Mouse (Mus musculus) right cerebral cortex, postnatal 36 days (tissue): Measurements from ENCODE around the gene Cavin1.
"Not testable (repeated sequence)": the region's sequence is repeated elsewhere in the genome, so short reads cannot be mapped to it uniquely, and the experiment has no call there.

ENCODE experiments used
- DNase-seq, 2 experiments: peaks; one replicate each; pipeline ENCODE4 v3.0.0; 2022; ENCODE audit warnings: low spot score in 2 of 2, mixed read lengths in 1 of 2

Cavin1 gene

DNA sequence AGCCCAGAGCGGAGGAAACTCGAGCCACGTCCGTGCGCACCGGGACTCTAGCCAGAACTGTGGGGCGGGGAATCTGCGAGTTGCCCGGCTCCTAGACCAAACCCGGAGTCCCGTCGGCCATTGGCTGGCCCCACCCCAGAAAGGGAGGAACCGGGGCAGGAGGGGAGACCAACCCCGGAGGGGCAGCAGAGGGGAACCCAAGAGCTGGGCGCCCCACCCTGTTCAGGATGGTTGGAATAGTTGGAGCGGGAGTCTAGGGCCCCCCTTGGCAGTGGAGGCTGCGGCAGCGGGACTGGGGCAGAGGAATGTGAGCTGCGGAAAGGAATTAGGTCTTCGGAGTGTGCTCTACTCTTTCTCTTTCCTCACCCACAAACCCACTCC, at the start of gene Cavin1:
Cavin1 (minus strand) TSS at position 331 of the 381 bp plus-strand sequence.
- DNase-seq: peak in 1 of 2 experiments; percentile 34

- no peak for DNase-seq
Measured at GRCm38 (mm10) chr11:101011641-101012040, 41.0 kb upstream of the Cavin1 start.

GRCm38 (mm10) chr11:101009888-101010784, 39.4 kb upstream of the Cavin1 start:
- DNase-seq: no peak

DNA sequence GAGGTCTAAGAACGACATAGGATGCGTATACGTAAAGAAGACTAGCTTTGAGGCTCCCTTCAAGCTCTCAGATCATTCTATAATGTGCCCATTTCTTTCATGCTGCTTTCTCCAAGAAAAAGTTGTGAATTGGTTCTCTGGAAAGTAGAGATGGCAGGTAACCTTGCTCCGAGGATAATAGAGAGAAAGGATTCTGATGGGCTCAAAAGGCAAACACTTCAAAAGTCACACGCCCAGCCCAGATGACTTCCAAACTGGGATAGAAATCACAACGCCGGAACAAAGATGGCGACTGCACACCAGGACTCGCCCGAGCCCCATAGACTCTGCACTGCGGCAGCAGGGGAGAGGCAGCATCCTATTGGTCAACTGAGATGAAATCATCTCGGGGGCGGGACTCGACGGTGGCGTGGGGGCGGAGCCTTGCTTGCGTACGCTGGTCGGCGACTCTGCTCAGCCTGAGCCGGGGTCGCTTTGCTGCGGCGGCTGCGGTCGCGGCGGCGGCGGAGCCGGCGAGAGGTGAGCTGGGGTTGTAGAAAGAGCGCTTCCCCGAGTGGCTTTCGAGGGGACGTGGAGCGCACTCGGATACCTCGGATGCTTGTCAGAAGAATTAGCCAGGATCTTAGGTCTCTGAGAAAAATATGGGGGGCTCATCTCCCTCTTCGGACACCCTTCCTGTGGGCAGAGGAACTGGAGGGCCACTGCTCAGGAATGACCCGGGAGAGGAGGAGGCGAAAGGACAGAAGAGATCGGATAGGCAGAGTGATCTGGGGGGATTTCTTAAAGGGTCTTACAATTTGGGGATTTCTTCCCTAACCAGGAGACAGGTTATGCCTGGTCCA, 38.6 kb upstream of the Cavin1 start, which contains the start of gene Atp6v0a1:
Atp6v0a1 (plus strand) TSS at position 407 of the 842 bp plus-strand sequence.
- DNase-seq: peak; percentile 96 to 98

DNA sequence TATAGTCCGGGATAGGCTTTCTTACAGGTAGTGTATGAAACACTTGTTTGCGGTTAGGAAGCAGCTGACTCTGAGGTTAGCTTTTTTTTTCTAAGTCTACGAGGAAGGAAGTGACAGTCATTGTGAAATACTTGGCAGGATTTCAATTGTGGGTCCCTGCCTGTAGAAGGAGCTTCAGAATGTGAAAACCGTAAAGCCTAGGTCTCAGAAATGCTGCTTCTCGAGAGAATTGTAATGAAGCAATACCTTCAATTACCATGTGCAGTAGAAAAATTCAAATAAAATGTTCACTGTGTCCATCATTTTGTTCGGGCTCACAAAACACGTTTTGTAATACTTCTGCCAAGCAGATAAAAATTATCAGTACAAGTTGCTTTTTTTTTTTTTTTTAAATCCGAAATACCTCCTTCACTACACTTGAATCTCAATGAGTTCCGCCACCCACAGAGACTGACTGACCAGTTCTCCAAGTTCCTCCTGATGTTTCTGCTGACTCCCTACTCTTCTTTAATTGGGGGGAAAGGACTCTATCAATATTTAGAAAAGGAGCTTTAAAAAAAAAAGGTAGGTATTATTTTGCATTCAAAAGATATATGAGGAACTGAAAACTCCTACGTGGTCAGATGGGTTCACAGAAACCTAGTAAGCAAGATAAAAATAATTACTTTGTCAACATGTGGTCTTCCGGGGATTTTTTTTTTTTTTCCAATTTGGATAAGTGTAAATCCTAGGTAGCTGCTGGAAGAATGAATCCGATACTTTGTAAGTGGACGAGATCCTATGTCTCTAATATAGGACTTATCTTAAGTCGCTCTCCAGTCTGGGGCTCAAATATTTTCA, 37.7 kb upstream of the Cavin1 start:
- DNase-seq: no peak

GRCm38 (mm10) chr11:101003025-101003685, 32.5 kb upstream of the Cavin1 start:
- DNase-seq: no peak

GRCm38 (mm10) chr11:101001875-101002552, 31.3 kb upstream of the Cavin1 start:
- DNase-seq: not testable (repeated sequence)

DNA sequence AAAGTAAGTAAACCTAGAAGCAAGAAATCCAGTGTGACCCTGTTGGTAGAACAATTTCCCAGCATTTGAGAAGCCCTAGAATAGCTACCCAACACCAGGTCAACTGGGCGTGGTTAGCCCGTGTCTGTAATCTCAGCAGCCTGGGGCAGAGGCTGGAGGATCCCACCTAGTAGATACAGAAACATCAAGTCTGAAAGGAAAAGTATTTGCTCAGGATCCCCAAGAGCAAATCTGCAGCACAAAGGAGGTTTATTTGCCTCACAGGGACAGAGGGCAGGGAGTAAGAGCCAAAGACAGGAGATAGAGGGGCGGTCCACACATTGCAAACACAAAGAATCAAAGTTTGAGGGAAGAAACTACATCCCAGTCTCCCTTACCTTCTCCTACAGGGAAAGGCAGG, 28.6 kb upstream of the Cavin1 start:
- no peak for DNase-seq

DNA sequence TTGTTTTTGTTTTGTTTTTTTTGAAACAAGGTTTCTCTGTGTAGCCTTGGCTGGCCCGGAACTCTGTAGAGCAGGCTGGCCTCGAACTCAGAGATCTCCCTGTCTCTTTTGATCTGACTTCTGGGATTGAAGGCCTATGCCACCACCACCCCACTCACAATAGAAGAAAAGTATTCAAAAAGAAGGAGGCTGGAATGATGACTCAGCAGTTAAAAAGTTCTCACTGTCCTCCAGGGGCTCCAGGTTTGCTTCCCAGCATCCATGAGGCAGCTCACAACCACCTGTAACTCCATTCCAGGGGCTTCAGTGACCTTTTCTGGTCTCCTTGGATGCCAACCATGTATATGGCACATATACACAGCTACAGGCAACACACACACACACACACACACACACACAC, 28.1 kb upstream of the Cavin1 start:
- DNase-seq: no peak

DNA sequence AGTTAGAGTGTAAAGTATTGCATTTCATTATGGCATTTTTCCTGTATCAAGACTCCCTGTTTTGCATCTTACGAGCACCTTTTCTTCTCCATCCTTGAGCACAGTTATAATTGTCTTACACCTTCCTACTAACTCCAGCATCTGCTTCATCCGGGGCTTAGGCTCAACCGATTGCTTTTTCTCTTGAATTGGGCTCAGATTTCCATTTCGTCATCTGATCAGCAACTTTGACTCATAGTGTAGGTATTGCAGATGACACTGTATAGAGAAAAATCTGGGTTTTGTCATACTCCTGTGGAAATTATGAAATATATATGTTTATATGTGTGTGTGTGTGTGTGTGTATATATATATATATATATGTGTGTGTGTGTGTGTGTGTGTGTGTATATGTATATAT, 25.8 kb upstream of the Cavin1 start:
- DNase-seq: no peak

DNA sequence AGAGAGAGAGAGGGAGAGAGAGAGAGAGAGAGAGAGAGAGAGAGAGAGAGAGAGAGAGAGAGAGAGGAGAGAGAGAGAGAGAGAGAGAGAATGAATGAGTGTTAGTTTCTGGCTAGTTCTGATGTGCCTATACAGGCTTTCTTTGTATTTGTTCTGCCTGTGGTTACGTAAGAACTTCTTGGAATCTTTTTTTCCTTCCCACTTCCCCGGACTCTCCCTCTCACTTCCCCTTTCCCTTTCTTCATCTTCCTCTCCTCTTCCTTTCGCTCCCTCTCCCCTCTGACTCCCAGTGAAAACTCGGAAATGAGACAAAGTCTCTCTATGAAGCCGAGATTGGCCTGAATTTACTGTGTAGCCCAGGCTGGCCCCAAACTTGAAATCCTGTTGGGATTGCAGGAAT, 24.0 kb upstream of the Cavin1 start:
- no peak for DNase-seq

DNA sequence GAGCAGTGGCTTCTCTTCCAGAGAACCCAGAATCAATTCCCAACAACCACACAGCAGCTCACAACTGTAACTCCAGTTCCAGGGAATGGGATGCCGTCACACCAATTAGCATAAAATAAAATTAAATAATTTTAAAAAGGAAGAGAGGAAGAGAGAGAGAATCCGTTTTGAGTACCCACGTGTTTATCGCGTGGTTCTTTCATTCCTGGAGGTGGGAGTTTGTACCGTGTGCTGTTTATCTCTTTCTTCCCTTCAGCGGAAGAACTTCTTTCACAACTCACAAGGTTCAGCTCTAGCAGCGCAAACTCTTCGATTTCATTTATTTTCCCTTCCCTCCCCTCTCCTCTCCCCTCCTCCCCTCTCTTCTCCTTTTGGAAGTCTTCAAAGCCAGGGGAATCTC, 23.5 kb upstream of the Cavin1 start:
- DNase-seq: no peak

DNA sequence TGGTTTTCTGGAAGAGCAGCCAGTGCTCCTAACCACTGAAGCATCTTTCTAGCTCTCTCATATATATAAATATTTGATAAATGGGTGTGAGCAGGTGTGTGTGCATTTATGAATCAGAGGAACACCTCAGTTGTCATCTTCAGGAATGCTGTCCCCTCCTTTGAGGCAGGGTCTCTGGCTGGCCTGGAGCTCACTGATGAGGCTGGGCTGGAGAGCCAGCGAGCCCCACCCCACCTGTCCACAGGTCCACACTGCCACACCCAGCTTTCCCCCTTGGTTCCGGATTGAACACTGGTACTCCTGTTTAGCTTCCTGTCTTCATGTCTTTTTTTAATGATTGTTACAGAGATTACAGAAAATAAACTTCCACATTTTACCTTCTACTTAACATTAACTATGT, 22.8 kb upstream of the Cavin1 start:
- DNase-seq: no peak

- DNase-seq: no peak
Measured at GRCm38 (mm10) chr11:100991027-100991534, 20.4 kb upstream of the Cavin1 start.

- no peak for DNase-seq
Measured at GRCm38 (mm10) chr11:100989666-100990065, 19.0 kb upstream of the Cavin1 start.

DNA sequence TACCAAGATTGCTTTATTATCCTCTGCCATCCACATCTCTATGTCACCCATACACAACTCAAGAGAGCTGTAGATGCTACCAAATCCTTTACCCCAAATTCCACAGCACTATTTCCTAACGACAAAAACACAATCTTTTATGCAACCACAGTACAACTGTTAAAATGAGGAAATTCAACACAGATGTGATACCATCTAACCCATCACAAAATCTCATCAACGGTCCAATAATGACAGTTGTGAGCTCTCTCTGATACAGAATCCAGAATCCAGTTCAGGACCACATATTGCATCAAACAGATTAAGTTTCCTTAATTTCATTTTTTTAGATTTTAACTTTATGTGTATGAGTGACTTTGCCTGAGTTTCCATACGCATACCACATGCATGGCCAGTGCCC, 18.0 kb upstream of the Cavin1 start:
- no peak for DNase-seq

GRCm38 (mm10) chr11:100985607-100986006, 14.9 kb upstream of the Cavin1 start:
- no peak for DNase-seq

GRCm38 (mm10) chr11:100983778-100984131, 13.1 kb upstream of the Cavin1 start:
- no peak for DNase-seq

DNA sequence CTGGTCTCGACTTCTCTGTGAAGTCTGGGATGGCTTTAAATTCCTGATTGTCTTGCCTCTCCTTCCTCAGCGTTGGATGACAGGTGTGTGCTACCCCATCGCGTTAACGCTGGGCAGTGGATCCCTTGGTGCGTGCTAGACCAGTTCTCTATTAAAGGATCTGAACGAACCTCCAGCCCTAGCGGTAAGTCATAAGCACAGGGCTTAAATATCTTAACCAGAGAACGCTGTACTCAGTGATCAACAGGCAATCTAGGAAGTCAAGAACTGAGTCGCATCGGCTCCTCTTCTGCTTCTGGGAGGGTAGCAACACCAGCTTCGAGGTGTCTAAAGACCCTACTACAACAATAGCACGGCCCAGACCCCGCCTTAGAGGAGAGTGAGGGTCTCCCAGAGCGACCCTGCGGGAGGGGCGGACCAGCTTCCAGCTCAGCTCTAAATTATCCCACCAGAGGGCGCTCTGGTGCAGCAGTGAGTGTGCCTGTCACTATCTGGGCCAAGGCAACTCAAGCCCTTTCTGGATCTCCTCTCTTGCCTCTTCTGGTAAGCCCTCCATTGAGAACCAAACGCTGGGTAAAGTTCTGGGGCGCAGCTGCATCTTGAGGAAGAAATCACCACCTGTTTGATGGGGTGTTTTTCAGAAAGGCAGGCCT, 12.6 kb upstream of the Cavin1 start:
- DNase-seq: peak in 1 of 2 experiments; percentile 40

GRCm38 (mm10) chr11:100982087-100982486, 11.4 kb upstream of the Cavin1 start:
- DNase-seq: no peak
